Mouse (Mus musculus): ENCODE measurements around the gene Pik3r6. TPM values are rescaled to one million over a fixed set of nuclear protein-coding genes. Genes with fewer than 3 reads are reported as not detected.

Gene Pik3r6
- polyA plus RNA-seq, 1 experiment, result 2.5 TPM

DNA sequence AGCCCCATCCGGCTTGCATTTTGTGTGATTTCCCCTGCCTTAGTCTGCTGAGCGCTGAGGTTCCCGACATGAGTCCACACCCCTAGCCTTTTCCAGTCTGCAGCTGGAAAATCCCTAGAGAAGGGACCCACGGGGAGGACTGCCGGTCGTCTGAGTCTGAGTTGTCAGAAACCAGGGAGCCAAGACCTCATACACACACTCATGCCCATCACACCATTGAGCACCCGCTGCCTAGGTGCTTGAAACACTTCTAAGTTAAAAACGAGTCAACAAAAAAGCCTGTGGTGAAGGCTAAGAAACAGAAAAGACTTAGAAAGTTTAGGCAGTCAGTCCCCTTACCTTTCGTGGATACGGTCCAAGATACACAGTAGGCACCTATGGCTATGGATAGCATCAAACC is 15.1 kb upstream of the Pik3r6 start:
- no peak for DNase-seq (ENCODE audit: low spot score)

DNA sequence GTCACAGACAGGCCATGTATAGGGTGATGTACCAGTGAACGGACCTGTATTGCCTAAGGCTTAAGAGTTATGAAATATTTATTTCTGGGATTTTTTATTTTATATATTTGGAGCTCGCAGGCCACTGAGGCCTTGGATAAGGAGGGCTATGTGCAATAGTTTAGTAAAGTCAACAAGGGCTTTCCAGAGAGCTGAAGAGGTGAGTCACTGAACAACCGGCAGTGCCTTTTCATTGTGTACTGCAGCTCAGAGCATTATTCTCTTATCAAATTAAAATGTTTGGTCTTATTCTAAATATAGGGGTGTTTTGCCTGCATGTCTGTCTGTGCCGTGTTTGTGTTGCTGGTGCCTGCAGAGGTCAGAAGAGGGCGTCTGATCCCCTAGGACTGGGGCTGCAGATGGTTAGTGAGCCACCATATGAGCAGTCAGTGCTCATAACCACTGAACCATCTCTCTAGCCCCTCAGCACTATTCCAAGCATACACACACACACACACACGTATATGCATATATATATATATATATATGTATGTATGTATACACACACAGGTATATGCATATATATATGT is 14.5 kb upstream of the Pik3r6 start:
- no peak for DNase-seq (ENCODE audit: low spot score)

DNA sequence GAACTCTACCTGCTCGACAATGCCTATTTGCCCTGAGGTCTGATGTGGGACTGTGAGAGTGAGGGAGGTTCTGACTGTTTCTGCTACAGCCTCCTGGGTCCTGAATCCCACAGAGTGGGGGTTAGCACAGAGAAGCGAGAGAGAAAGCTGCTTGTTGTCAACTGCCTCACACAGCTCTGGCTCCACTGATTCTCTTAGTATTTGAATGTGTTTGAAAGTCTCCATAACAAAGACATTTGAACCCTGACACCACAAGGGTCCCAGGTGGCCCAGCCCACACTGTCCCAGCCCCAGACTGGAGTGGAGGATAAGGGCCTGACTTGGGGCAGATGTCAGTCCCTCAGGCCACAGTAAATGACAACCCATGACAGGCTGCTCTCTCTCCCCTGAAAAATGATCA is 13.6 kb upstream of the Pik3r6 start:
- DNase-seq (ENCODE audit: low spot score), result no peak

DNA sequence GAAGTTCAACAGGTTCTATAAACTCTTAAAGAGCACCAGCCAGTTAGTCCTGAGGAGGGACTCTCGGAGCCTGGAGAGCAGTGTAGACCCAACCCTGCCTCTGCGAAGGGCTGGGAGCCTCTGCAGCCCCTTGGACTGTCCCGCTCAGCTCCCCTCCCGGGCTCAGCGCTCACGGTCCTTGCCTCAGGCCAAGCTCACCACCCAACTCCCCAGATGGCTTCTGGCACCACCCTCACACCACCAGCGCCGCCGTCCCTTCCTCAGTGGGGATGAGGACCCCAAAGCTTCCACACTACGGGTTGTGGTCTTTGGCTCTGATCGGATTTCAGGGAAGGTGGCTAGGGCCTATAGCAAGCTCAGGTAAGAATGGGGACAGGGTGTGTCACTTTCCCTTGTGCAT is 10.2 kb upstream of the Pik3r6 start:
- DNase-seq (ENCODE audit: low spot score), result no peak

DNA sequence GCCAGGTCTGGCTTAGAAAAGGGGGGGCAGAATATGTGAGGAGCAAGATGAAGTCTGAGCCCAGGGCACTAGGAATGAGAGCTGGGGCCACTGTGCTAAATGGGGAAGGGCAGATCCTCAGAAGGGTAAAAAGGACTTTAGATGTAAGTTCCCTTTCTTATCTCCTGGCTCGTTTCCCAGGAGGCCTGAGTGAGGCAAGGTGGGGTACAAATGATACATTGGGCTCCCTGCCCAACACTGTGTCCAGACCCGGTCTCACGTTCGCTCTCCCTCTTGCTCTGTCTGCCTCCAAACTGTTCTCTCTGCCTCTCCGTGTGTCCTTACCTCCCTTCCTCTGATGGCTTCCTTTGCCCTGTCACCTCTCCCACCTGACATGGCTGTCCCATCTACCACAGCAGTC is 9.1 kb upstream of the Pik3r6 start:
- no peak for DNase-seq (ENCODE audit: low spot score)

DNA sequence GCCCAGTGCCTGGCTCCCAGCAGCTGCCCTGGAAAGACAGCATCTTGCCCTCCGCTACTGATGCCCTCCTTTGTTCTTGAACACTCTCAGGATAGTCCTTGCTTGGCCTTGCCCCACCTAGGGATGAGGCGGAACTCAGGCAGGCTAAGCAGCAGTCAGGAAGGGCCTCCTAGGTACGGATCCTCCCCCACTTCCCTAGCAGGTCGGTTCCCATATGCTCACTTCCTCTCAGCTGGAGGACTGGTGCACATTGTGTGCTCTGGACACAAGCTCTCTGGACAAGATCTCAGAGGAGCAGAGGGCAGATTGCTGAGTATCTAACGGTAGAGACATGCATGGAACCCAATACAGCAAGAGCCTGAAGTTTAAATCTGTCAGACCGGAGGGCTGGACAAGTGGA is 5.7 kb upstream of the Pik3r6 start:
- DNase-seq (ENCODE audit: low spot score), result no peak

DNA sequence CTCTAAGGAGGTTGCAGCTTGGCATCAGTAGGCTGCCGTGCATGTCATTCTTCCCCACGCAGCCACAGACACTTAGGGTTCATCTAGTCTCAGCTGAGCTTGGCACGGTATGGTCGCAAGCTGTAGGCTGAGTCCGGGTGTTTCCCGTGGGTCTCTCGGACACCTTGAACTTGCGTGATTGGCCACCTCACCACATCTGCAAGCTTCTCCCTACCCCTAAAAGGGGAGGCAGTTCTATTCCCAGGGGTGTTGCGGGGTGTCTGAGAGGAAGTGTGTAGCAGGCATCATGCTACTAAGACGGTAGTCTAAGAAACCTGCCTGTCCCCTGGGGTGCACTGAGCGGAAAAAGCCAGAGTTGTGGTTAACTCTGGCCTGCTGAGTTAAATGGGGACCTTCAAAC is 4.3 kb upstream of the Pik3r6 start:
- DNase-seq (ENCODE audit: low spot score), result no peak

DNA sequence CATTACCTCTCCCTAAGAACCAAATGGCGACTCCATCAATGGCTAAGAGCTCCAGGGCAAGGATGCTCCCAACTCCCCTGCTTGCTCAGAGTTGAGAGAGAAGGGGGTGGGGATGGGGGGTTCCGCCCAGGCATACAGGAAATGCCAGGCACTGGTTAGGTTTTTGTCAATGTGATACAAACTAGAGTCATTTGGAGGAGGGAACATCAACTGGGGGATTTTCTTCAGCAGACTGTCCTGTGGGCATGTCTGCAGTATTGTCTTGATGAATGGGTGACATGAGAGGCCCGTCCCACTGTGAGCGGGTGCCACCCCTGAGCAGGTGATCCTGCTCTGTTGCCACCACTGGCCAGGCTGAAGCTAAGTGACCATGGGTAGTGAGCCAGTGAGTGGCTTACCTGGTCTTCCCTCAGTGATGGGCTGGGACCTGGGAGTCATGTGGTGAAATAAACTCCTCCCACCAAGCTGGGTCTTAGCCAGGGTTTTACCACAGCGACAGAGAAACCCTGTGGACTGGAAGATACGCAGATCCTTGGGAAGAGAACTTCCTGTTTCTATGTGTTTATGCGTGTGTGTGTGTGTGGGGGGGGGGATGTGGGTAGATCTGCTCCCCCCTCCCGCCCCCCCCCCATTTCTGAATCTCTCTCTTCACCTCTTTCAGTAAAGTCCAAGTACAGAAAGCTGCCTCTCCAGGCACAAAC is 3.7 kb upstream of the Pik3r6 start:
- no peak for DNase-seq (ENCODE audit: low spot score)

DNA sequence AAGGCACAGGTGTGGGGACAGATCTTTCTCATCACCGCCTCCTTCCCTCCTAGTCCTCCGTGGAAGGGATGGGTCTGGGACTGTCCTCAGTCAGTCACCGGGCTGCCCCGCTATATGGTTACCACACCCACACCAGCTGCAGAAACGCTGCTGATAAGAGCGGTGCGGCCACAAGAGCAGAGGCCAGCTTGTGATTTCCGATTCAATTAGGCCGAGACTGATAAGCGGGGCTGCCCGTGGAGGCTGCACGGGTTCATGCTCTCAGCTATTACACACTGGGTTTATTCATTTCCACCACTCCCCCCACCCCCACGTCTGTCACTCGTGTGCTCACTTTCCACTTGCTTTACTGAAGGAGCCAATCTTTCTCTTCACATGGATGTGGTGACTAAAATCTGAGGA is 1.9 kb upstream of the Pik3r6 start:
- DNase-seq (ENCODE audit: low spot score), result no peak

DNA sequence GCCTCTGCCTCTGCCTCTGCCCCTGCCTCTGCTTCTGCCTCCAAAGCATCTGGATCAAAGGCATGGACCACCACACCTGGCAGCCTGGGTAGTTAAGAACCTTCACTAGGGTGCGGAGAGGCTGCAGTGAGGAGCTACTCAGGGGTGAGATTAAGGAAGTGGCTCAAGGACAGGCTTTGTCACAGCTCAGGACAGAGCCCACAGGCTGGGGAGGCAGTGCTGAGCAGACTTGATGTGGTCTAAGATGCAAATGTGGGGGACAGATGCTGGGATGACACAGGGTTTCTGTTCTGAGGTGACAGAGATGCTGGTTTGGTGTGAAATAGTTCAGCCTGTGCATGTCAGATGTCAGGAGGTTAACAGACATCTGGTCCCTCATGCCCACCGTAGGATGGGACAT is 411 bp upstream of the Pik3r6 start:
- DNase-seq (ENCODE audit: low spot score), result no peak

DNA sequence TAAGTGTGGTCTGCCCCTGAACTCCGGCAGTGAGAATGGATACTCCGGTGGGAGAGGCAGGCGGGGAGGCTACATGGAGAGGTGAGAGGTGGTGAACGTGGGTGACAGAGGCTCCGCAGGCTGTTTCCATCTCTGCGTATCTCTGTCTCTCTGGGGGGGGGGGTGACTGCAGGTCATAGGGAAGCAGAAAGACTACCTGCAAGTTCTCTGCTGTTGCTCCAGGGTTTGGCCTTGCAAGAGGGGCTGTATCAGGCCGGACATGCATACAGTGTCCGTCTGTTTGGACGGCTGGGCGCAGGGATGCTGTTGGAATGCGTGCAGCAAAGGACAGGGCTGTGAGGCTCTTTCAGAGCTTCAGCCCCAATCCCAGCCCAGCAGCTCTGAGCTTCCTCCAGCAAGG is 2.1 kb downstream of the Pik3r6 start:
- no peak for DNase-seq (ENCODE audit: low spot score)

DNA sequence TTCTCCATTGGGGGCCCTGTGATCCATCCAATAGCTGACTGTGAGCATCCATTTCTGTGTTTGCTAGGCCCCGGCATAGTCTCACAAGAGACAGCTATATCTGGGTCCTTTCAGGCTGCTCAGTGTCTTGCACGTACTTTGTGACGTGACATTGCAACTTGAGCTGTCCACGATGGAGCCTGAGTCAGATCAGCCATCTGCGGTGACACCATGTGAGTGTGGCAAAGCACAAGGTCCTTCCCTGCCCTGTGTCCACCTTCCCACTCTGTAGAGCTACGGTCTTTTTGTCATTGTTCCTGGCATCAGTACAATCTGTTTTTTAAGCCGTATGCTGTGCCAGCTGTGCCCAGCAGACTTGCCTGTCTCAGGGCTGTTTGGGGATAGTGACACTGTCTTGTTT is 4.4 kb downstream of the Pik3r6 start:
- DNase-seq (ENCODE audit: low spot score), result no peak

DNA sequence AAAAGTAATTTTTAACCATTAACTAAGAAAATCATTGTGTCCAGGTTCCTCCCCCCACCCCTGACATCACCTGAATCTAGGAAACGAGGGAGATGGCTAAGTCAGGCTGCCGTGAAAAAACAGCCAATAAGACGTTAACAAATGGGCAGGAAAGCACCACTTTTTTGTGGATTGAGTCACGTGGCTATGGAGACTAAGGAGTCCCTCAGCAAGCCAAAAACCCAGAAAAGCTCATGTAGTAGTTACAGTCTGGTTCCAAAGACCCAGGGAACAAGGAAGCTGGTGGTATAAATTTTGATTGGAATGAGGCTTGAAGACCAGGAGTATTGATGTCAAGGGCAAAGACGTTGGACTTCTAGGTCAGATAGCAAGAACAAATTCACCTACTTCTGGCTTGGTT is 5.8 kb downstream of the Pik3r6 start:
- no peak for DNase-seq (ENCODE audit: low spot score)

DNA sequence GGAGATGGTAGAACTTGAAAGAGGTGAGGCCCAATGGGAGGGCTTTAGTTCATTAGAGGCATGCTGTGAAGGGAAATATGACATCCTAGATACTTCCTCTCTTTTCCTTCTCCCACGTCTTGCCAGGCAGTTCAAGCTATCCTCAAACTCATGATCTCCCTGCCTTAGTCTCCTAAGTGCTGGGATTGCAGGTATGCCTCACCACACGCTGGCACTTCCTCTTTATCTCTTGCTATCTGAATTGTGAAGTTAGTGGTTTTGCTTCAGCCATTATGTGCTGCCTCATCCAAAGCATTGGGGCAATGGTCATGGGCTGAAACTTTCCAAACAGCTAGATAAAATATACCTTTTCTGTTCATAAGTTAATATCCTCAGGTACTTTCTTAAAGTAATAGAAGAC is 6.4 kb downstream of the Pik3r6 start:
- DNase-seq (ENCODE audit: low spot score), result no peak

DNA sequence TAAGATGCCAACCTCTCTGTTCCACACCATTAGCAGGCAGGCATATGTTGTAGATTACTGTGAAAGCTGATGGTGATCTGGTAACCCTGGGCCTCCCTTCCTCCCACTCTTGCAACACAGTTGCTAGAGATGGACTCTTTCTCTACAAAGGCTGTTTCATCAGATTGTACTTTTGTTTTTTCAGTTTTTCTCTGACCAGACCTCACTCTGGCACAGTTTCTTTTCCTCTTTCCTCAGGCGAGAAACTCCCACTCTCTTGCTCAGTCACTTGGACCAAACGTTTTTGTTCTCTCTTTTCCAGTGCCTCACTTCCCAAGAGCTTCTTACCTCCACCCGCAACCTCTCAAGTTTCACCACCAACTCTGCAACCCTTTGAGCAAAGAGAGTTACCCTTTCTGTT is 11.2 kb downstream of the Pik3r6 start:
- DNase-seq (ENCODE audit: low spot score), result no peak

DNA sequence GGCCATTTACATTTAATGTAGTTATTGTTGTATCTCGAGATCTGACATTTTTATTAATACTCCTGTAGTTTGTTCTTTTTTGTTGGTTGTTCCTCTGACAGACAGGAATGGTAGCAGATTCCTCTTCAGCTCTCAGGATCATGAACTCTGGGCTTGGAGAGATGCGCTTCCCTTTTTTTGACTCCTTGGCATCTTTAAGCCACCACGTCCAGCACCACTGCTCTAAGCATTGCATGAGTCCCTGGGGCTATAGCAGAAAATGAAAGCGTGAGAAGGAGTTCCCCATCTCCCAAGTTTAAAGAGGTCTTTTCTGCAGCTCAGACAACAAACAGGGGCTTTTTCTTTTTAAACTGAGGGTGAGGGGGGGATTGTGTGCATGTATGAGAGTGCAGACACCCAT is 16.5 kb downstream of the Pik3r6 start:
- DNase-seq (ENCODE audit: low spot score), result no peak

DNA sequence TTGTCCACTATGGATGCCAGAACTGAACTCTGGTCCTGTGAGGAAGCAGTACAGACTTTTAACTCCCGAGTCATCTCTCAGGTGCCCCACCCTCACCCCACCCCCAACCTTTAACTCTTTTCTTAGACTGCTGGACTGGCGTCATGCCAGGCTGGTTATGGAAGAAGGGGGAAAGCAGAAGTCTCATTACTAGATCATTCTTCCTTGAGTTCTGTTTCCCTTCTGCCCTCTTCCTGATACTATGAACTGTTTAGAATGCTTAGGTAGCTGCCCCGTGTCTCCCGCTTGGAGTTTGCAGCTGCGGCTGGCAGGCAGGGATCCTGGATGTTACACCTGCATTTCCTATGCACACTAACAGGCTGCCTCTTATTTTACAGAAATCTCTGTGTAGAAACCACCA is 17.0 kb downstream of the Pik3r6 start:
- DNase-seq (ENCODE audit: low spot score), result no peak

DNA sequence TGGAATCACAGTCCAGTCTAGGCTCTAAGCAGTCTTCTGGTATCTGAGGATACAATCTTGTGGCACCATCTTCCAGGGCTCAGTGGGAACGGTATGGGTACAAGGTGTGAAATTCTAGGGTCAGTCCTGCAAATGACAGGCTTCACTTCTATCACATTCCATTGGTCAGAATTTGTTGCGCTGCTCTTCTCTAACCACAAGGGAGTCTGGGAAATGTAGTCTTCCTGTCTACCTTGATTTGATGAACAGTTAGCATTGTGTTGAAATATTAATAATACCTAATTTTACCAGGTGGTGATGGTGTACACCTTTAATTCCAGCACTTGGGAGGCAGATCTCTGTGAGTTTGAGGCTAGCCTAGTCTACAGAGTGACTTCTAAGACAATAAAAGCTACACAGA is 17.6 kb downstream of the Pik3r6 start:
- DNase-seq (ENCODE audit: low spot score), result no peak

DNA sequence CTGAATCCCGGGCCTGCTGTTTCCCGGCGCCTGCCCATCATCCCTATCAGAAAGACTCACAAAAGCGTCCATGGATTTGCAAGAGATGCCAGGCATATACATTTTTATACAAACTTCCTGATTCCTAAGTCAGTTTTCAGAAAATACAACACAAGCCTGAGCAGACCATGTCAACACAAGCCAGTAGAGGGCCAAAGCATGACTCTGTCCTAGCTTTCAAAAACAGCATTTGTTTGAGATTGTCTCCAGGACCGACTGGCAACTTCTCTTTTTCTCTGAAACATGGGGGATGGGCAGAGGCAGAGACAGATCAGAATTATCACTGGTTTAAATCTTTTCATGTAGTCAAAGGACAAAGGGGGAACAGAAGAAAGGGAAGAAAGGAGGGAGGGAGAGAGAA is 18.5 kb downstream of the Pik3r6 start:
- no peak for DNase-seq (ENCODE audit: low spot score)

DNA sequence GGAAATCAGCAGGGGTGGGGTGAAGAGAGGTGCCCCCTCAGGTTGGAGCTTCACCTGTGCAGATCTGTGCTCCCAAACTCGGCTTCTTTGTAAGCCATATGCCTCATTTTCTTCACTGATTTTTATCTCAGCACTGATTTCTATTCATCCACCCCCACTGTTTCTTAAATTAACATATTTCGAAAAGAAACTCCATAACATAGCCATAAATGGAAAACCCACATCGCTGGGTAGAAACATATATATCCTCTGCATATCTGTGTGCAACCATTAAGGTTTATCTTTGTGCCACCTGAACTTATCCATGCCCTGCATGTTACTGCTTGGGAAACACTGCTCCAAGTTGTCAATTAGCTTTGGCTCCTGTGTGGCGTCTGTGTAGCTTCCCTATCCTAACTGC is 23.6 kb downstream of the Pik3r6 start:
- no peak for DNase-seq (ENCODE audit: low spot score)

DNA sequence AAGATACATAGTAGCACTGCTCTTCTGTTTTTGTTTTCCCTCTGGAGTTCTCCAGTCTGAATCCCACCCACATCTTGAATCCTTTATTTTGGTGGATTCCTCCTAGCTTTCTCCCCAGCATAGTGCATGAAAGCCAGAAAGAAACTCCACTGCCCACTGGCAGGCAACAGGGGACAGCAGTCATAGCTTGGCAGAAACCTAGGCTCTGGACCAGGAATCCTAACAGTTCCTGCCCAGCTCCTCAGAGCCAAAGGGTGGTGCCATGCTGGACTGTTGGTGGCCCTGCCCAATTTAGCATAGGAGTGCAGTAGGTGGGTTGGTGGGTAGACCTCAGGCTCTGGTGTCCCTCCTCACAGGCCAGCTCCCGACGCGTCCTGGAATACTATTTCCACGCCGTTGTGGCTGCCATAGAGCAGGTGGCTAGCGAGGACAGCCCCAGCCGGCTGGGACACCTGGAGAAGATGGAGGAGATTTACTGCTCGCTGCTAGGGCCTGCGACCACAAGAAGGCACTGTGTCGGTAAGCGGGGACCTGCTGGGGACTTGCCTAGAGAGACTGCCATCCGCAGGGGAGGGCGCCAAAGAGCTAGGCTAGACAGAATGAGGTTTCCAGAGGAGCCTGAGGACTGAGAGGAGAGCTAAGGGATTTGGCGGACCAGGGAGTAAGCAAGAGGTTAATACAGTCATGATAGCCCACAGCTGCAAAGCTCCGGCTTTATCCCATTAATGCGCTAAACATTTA is 28.4 kb downstream of the Pik3r6 start:
- no peak for DNase-seq (ENCODE audit: low spot score)

DNA sequence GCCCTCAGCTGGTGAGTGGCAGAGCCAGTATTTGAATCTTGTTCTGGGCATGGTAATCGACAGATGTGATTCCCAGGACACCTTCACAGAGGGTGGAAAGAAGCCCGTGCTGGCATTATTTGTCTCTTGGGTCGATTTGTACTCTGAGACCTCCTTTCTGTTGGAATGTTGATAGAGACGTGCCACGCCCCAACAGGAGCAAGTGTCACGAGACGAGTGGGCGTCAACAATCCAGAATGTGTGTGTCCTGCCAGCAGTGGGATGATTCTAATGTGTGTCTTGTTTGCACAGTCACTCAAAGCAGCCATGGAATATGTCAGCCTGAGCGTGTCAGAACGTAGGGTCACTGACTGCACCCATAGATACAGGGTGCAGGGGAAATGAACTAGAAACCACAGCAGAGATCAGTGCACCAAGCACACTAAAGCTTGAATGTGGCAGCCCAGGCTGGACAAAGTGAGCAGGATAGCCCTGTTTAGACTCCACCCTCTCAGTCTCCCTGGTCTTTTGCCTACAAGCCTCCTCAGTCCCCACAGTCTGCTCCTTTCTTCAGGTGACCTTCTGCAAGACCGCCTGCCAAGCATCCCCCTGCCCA is 29.2 kb downstream of the Pik3r6 start:
- DNase-seq (ENCODE audit: low spot score), result no peak

DNA sequence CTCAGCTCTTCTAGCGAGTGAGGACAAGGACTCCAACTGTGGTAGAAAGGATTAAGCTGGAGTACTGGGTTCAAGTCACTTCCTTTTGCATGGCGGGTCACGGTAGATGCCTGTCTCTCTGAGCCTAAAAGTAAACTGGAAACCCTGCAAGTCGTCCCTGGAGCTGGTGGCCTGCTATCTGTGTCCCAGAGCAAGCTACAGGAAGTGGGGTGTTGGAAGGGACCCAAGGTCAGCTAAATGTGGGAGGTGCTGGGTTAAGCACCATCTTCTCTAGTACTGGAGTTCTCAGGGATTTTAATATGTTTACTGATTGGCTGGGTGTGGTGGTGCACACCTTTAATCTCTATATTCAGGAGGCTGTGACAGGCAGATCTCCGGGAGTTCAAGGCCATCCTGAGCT is 30.0 kb downstream of the Pik3r6 start:
- no peak for DNase-seq (ENCODE audit: low spot score)

Measured in urinary bladder, adult 2 months (tissue).